Mouse (Mus musculus): ENCODE results near the gene Mansc1. TPM values are rescaled to one million over a fixed set of nuclear protein-coding genes. Genes with fewer than 3 reads are reported as not detected.

Gene Mansc1
- polyA plus RNA-seq, 1 experiment from 2014 or later = 1.1 TPM

GRCm38 (mm10) chr6:134610380-134610779 lies 21.9 kb downstream of the Mansc1 start:
- Histone ChIP-seq H3K4me3 (replicated peaks) (no peak overlapping the region), H3K4me2 (replicated peaks) (no peak overlapping the region), H3K27me3 (no peaks in the 10 kb centered on the region), H3K4me1 (replicated peaks) (no peaks in the 10 kb centered on the region), H3K9me3 (no peaks in the 10 kb centered on the region), H3K27ac (no peak overlapping the region), H3K36me3 (no peaks in the 10 kb centered on the region), H3K9ac (replicated peaks) (no peak overlapping the region)
- WGBS = 91% methylated on average over 9 of the region's 9 CpGs
- ATAC-seq = no peak

- H3K4me2 ChIP-seq (replicated peaks) = no peak overlapping the region
- no peaks in the 10 kb centered on the region for H3K36me3 ChIP-seq
- H3K27ac ChIP-seq = no peak overlapping the region
- WGBS = 56% methylated on average over 9 of the region's 9 CpGs
- H3K4me1 ChIP-seq (replicated peaks) = no peaks in the 10 kb centered on the region
- no peaks in the 10 kb centered on the region for H3K9me3 ChIP-seq
- H3K4me3 ChIP-seq (replicated peaks) = no peak overlapping the region
- no peaks in the 10 kb centered on the region for H3K27me3 ChIP-seq
- ATAC-seq = peak; percentile 76
- H3K9ac ChIP-seq (replicated peaks) = no peak overlapping the region
Measured at GRCm38 (mm10) chr6:134606949-134607746, 25.1 kb downstream of the Mansc1 start.

- Histone ChIP-seq H3K27me3 (no peaks in the 10 kb centered on the region), H3K9ac (replicated peaks) (no peak overlapping the region), H3K36me3 (no peaks in the 10 kb centered on the region), H3K4me2 (replicated peaks) (no peak overlapping the region), H3K4me3 (replicated peaks) (no peak overlapping the region), H3K27ac (no peak overlapping the region), H3K4me1 (replicated peaks) (no peaks in the 10 kb centered on the region), H3K9me3 (no peaks in the 10 kb centered on the region)
- 69% methylated on average over 6 of the region's 6 CpGs for WGBS
- no peak for ATAC-seq
Measured at GRCm38 (mm10) chr6:134606540-134606939, 25.7 kb downstream of the Mansc1 start.

GRCm38 (mm10) chr6:134605196-134605595 lies 27.1 kb downstream of the Mansc1 start:
- ATAC-seq = no peak
- WGBS = 84% methylated on average over 3 of the region's 3 CpGs
- no peaks in the 10 kb centered on the region for H3K36me3 ChIP-seq
- no peak overlapping the region for H3K27ac ChIP-seq
- H3K4me3 ChIP-seq (replicated peaks) = no peak overlapping the region
- H3K27me3 ChIP-seq = no peaks in the 10 kb centered on the region
- no peak overlapping the region for H3K4me2 ChIP-seq (replicated peaks)
- H3K4me1 ChIP-seq (replicated peaks) = no peaks in the 10 kb centered on the region
- H3K9me3 ChIP-seq = no peaks in the 10 kb centered on the region
- H3K9ac ChIP-seq (replicated peaks) = no peak overlapping the region

GRCm38 (mm10) chr6:134602371-134603003 lies 29.8 kb downstream of the Mansc1 start:
- no peak for ATAC-seq
- Histone ChIP-seq H3K9me3 (no peaks in the 10 kb centered on the region), H3K9ac (replicated peaks) (no peak overlapping the region), H3K27ac (no peak overlapping the region), H3K4me2 (replicated peaks) (no peak overlapping the region), H3K27me3 (no peaks in the 10 kb centered on the region), H3K4me3 (replicated peaks) (no peak overlapping the region), H3K36me3 (no peaks in the 10 kb centered on the region), H3K4me1 (replicated peaks) (no peaks in the 10 kb centered on the region)
- 60% methylated on average over 10 of the region's 10 CpGs for WGBS

- Histone ChIP-seq H3K4me3 (replicated peaks) (no peak overlapping the region), H3K27me3 (no peaks in the 10 kb centered on the region), H3K9ac (replicated peaks) (no peak overlapping the region), H3K4me1 (replicated peaks) (no peaks in the 10 kb centered on the region), H3K9me3 (no peaks in the 10 kb centered on the region), H3K36me3 (no peaks in the 10 kb centered on the region), H3K4me2 (replicated peaks) (no peak overlapping the region), H3K27ac (no peak overlapping the region)
- no peak for ATAC-seq
- 64% methylated on average over 3 of the region's 3 CpGs for WGBS
Measured at GRCm38 (mm10) chr6:134601766-134602165, 30.5 kb downstream of the Mansc1 start.

GRCm38 (mm10) chr6:134601130-134601529 lies 31.2 kb downstream of the Mansc1 start:
- Histone ChIP-seq H3K36me3 (no peaks in the 10 kb centered on the region), H3K4me1 (replicated peaks) (no peaks in the 10 kb centered on the region), H3K4me2 (replicated peaks) (no peak overlapping the region), H3K4me3 (replicated peaks) (no peak overlapping the region), H3K9me3 (no peaks in the 10 kb centered on the region), H3K27ac (no peak overlapping the region), H3K9ac (replicated peaks) (no peak overlapping the region), H3K27me3 (no peaks in the 10 kb centered on the region)
- 65% methylated on average over 7 of the region's 7 CpGs for WGBS
- ATAC-seq = no peak

- H3K36me3 ChIP-seq = no peaks in the 10 kb centered on the region
- H3K27me3 ChIP-seq = no peaks in the 10 kb centered on the region
- H3K27ac ChIP-seq = no peak overlapping the region
- H3K4me2 ChIP-seq (replicated peaks) = no peak overlapping the region
- no peak overlapping the region for H3K4me3 ChIP-seq (replicated peaks)
- no peak overlapping the region for H3K9ac ChIP-seq (replicated peaks)
- no peak for ATAC-seq
- WGBS = 84% methylated on average over 1 of the region's 1 CpGs
- H3K9me3 ChIP-seq = no peaks in the 10 kb centered on the region
- H3K4me1 ChIP-seq (replicated peaks) = no peaks in the 10 kb centered on the region
Measured at GRCm38 (mm10) chr6:134599239-134599638, 33.0 kb downstream of the Mansc1 start.

- no peak overlapping the region for H3K4me2 ChIP-seq (replicated peaks)
- 92% methylated on average over 6 of the region's 6 CpGs for WGBS
Measured at GRCm38 (mm10) chr6:134597651-134598229, 34.5 kb downstream of the Mansc1 start.

GRCm38 (mm10) chr6:134594569-134595442 lies 37.5 kb downstream of the Mansc1 start:
- Histone ChIP-seq H3K27me3 (no peaks in the 10 kb centered on the region), H3K9ac (replicated peaks) (no peak overlapping the region), H3K4me3 (replicated peaks) (no peak overlapping the region), H3K4me2 (replicated peaks) (no peak overlapping the region), H3K4me1 (replicated peaks) (no peaks in the 10 kb centered on the region), H3K36me3 (no peaks in the 10 kb centered on the region), H3K27ac (no peak overlapping the region), H3K9me3 (no peaks in the 10 kb centered on the region)
- WGBS = 92% methylated on average over 21 of the region's 21 CpGs
- no peak for ATAC-seq

More at GRCm38 (mm10) chr6:134597651-134598229, 34.5 kb downstream of the Mansc1 start:
- ATAC-seq = no peak
- no peaks in the 10 kb centered on the region for H3K4me1 ChIP-seq (replicated peaks)
- H3K9me3 ChIP-seq = no peaks in the 10 kb centered on the region
- H3K27ac ChIP-seq = no peak overlapping the region
- no peak overlapping the region for H3K4me3 ChIP-seq (replicated peaks)
- H3K27me3 ChIP-seq = no peaks in the 10 kb centered on the region
- no peaks in the 10 kb centered on the region for H3K36me3 ChIP-seq
- H3K9ac ChIP-seq (replicated peaks) = no peak overlapping the region

- no peaks in the 10 kb centered on the region for H3K4me1 ChIP-seq (replicated peaks)
- WGBS = 82% methylated on average over 2 of the region's 2 CpGs
- no peaks in the 10 kb centered on the region for H3K36me3 ChIP-seq
- no peak for ATAC-seq
- no peaks in the 10 kb centered on the region for H3K9me3 ChIP-seq
- H3K4me2 ChIP-seq (replicated peaks) = no peak overlapping the region
- no peak overlapping the region for H3K27ac ChIP-seq
- H3K9ac ChIP-seq (replicated peaks) = no peak overlapping the region
- no peaks in the 10 kb centered on the region for H3K27me3 ChIP-seq
- no peak overlapping the region for H3K4me3 ChIP-seq (replicated peaks)
Measured at GRCm38 (mm10) chr6:134591614-134592013, 40.7 kb downstream of the Mansc1 start.
